Mouse (Mus musculus): ENCODE results near the gene Fam207a.

DNA sequence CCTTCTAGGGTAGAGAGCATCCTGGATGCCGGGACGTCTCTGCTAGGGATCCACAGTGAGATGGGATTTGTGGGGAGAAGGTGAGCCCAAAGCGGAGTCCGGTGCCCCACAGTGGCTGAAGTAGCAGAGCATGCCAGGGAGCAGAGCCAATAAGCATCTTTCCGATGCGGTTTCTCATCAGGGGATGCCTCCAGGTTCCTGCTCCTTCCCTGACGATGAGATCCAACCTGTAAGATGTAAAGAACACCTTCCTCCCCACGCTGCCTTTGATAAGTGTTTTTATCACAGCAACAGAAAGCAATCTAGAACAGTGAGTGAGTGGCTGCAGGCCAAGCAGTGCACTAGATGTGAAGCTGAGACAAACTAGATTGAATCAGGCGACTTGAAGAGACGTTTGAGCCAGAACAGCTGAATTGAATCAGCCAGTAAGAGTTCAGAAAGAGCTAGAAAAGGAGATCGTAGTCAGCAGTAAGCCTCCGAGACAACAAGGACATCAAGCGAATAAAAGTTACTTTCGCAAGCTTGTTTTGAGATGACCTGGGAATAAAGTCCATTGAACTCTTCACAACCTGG lies 880 bp upstream of the Fam207a start:
- no peak for TF ChIP-seq POLR2A (IDR thresholded peaks at IDR 0.05; ENCODE audit: insufficient read depth, low read depth, low read length)
- TF ChIP-seq CTCF (IDR thresholded peaks at IDR 0.05) = no peak

All from heart, adult 2 months (tissue).